Mouse (Mus musculus) kidney, postnatal 4 days (tissue): ENCODE results near the gene Pcgf2.
"Not testable (repeated sequence)": the region's sequence is repeated elsewhere in the genome, so short reads cannot be mapped to it uniquely, and the experiment has no call there.

Experiments
- DNase-seq, 2 experiments: peaks; one replicate each; pipeline ENCODE4 v3.0.0; 2021; ENCODE audit warnings: mixed read lengths in 2 of 2

The Pcgf2 gene

GRCm38 (mm10) chr11:97700003-97700745, at the start of gene Pcgf2:
Pcgf2 (minus strand) TSS chr11:97700497.
- peak; percentile 87 to 92 for DNase-seq

- no peak for DNase-seq
These were observed 48.2 kb upstream of the Pcgf2 start for GRCm38 (mm10) chr11:97748496-97748895.

- DNase-seq = no peak
These were observed 47.5 kb upstream of the Pcgf2 start for GRCm38 (mm10) chr11:97747773-97748172.

- DNase-seq = no peak
These were observed 45.0 kb upstream of the Pcgf2 start for GRCm38 (mm10) chr11:97745331-97745721.

GRCm38 (mm10) chr11:97744718-97745330, 44.5 kb upstream of the Pcgf2 start:
- peak; percentile 98 to 99 for DNase-seq

GRCm38 (mm10) chr11:97744063-97744717, 43.9 kb upstream of the Pcgf2 start, which contains the start of gene Pip4k2b:
Pip4k2b (minus strand) TSS chr11:97744704.
- peak; percentile 67 to 80 for DNase-seq

- DNase-seq = no peak
These were observed 43.1 kb upstream of the Pcgf2 start for GRCm38 (mm10) chr11:97743423-97743822.

- no peak for DNase-seq
These were observed 42.3 kb upstream of the Pcgf2 start for GRCm38 (mm10) chr11:97742591-97742990.

GRCm38 (mm10) chr11:97742157-97742556, 41.9 kb upstream of the Pcgf2 start:
- DNase-seq = no peak

GRCm38 (mm10) chr11:97740190-97740589, 39.9 kb upstream of the Pcgf2 start:
- peak; percentile 68 to 77 for DNase-seq

GRCm38 (mm10) chr11:97739155-97739554, 38.9 kb upstream of the Pcgf2 start:
- DNase-seq = no peak

- DNase-seq = no peak
These were observed 38.4 kb upstream of the Pcgf2 start for GRCm38 (mm10) chr11:97738703-97739102.

GRCm38 (mm10) chr11:97737600-97737999, 37.3 kb upstream of the Pcgf2 start:
- no peak for DNase-seq

- DNase-seq = no peak
These were observed 36.3 kb upstream of the Pcgf2 start for GRCm38 (mm10) chr11:97736645-97737044.

GRCm38 (mm10) chr11:97734810-97735209, 34.5 kb upstream of the Pcgf2 start:
- not testable (repeated sequence) for DNase-seq

- DNase-seq = peak in 1 of 2 experiments; percentile 3
These were observed 33.4 kb upstream of the Pcgf2 start for GRCm38 (mm10) chr11:97733689-97734088.

GRCm38 (mm10) chr11:97728730-97729129, 28.4 kb upstream of the Pcgf2 start:
- DNase-seq = peak in 1 of 2 experiments; percentile 8

- no peak for DNase-seq
These were observed 28.0 kb upstream of the Pcgf2 start for GRCm38 (mm10) chr11:97728311-97728710.

GRCm38 (mm10) chr11:97723709-97724108, 23.4 kb upstream of the Pcgf2 start:
- DNase-seq = peak; percentile 31 to 47

GRCm38 (mm10) chr11:97721338-97721737, 21.0 kb upstream of the Pcgf2 start:
- no peak for DNase-seq

- no peak for DNase-seq
These were observed 18.7 kb upstream of the Pcgf2 start for GRCm38 (mm10) chr11:97719041-97719440.

GRCm38 (mm10) chr11:97718281-97718860, 18.1 kb upstream of the Pcgf2 start:
- DNase-seq = no peak
